Mouse (Mus musculus): Measurements from ENCODE around the gene Figla. TPM values are rescaled to one million over a fixed set of nuclear protein-coding genes. Genes with fewer than 3 reads are reported as not detected.

The Figla gene
- polyA plus RNA-seq, 1 experiment from 2014 or later, result not detected

- WGBS, result 0% methylated on average over 1 of the region's 1 CpGs
- Histone ChIP-seq H3K4me3 (ENCODE audit: low read depth, low read length) (no peak overlapping the region), H3K36me3 (ENCODE audit: control insufficient read depth, insufficient read depth, low read length) (no peaks in the 10 kb centered on the region), H3K27ac (ENCODE audit: low read depth) (no peak overlapping the region), H3K4me2 (ENCODE audit: low read length) (no peak overlapping the region), H3K27me3 (replicated peaks; ENCODE audit: control insufficient read depth, insufficient read depth, low read length) (no peaks in the 10 kb centered on the region), H3K9me3 (ENCODE audit: control insufficient read depth, low read length) (no peaks in the 10 kb centered on the region), H3K4me1 (replicated peaks; ENCODE audit: control insufficient read depth, insufficient read depth, low read length) (no peaks in the 10 kb centered on the region), H3K9ac (ENCODE audit: low read length) (no peak overlapping the region)
- no peak for DNase-seq (ENCODE audit: low spot score)
- ATAC-seq (replicated peaks; ENCODE audit: low FRiP score, low TSS enrichment, low read depth), result no peak
These were observed 42.5 kb downstream of the Figla start for GRCm38 (mm10) chr6:86058475-86058874.

- WGBS, result 33% methylated on average over 7 of the region's 7 CpGs
- Histone ChIP-seq H3K4me2 (ENCODE audit: low read length) (no peak overlapping the region), H3K9me3 (ENCODE audit: control insufficient read depth, low read length) (no peaks in the 10 kb centered on the region), H3K36me3 (ENCODE audit: control insufficient read depth, insufficient read depth, low read length) (no peaks in the 10 kb centered on the region), H3K4me1 (replicated peaks; ENCODE audit: control insufficient read depth, insufficient read depth, low read length) (peaks cover under 1% of the 10 kb centered on the region; the same call in 1 of the 2 replicates), H3K27me3 (replicated peaks; ENCODE audit: control insufficient read depth, insufficient read depth, low read length) (no peaks in the 10 kb centered on the region), H3K27ac (ENCODE audit: low read depth) (no peak overlapping the region), H3K4me3 (ENCODE audit: low read depth, low read length) (no peak overlapping the region), H3K9ac (ENCODE audit: low read length) (no peak overlapping the region)
- 0 out of 2 replicates have a peak, but pooled peaks have one; percentile 43 for ATAC-seq (replicated peaks; ENCODE audit: low FRiP score, low TSS enrichment, low read depth)
- DNase-seq (ENCODE audit: low spot score), result no peak
These were observed 43.3 kb downstream of the Figla start for GRCm38 (mm10) chr6:86059151-86059853.

- Histone ChIP-seq H3K27me3 (replicated peaks; ENCODE audit: control insufficient read depth, insufficient read depth, low read length) (no peaks in the 10 kb centered on the region), H3K4me2 (ENCODE audit: low read length) (no peak overlapping the region), H3K27ac (ENCODE audit: low read depth) (no peak overlapping the region), H3K36me3 (ENCODE audit: control insufficient read depth, insufficient read depth, low read length) (no peaks in the 10 kb centered on the region), H3K4me3 (ENCODE audit: low read depth, low read length) (no peak overlapping the region), H3K4me1 (replicated peaks; ENCODE audit: control insufficient read depth, insufficient read depth, low read length) (peaks cover 6% of the 10 kb centered on the region; the same call in 1 of the 2 replicates), H3K9ac (ENCODE audit: low read length) (no peak overlapping the region), H3K9me3 (ENCODE audit: control insufficient read depth, low read length) (no peaks in the 10 kb centered on the region)
- WGBS, result 93% methylated on average over 3 of the region's 3 CpGs
- DNase-seq (ENCODE audit: low spot score) (no peak), ATAC-seq (replicated peaks; ENCODE audit: low FRiP score, low TSS enrichment, low read depth) (no peak)
These were observed 44.2 kb downstream of the Figla start for GRCm38 (mm10) chr6:86060170-86060569.

GRCm38 (mm10) chr6:86062226-86062625, 46.3 kb downstream of the Figla start:
- no peak overlapping the region for H3K9ac ChIP-seq (ENCODE audit: low read length)
- H3K4me1 ChIP-seq (replicated peaks; ENCODE audit: control insufficient read depth, insufficient read depth, low read length), result peaks cover 6% of the 10 kb centered on the region; the same call in 1 of the 2 replicates
- ATAC-seq (replicated peaks; ENCODE audit: low FRiP score, low TSS enrichment, low read depth) (no peak), DNase-seq (ENCODE audit: low spot score) (no peak)
- H3K27ac ChIP-seq (ENCODE audit: low read depth), result no peak overlapping the region
- H3K4me2 ChIP-seq (ENCODE audit: low read length), result no peak overlapping the region
- H3K27me3 ChIP-seq (replicated peaks; ENCODE audit: control insufficient read depth, insufficient read depth, low read length), result no peaks in the 10 kb centered on the region
- no peaks in the 10 kb centered on the region for H3K9me3 ChIP-seq (ENCODE audit: control insufficient read depth, low read length)
- no peak overlapping the region for H3K4me3 ChIP-seq (ENCODE audit: low read depth, low read length)
- WGBS, result 53% methylated on average over 5 of the region's 5 CpGs
- H3K36me3 ChIP-seq (ENCODE audit: control insufficient read depth, insufficient read depth, low read length), result no peaks in the 10 kb centered on the region

- ATAC-seq (replicated peaks; ENCODE audit: low FRiP score, low TSS enrichment, low read depth), result no peak
- Histone ChIP-seq H3K4me2 (ENCODE audit: low read length) (no peak overlapping the region), H3K4me3 (ENCODE audit: low read depth, low read length) (no peak overlapping the region), H3K9ac (ENCODE audit: low read length) (no peak overlapping the region), H3K4me1 (replicated peaks; ENCODE audit: control insufficient read depth, insufficient read depth, low read length) (peaks cover 6% of the 10 kb centered on the region; the same call in 1 of the 2 replicates), H3K36me3 (ENCODE audit: control insufficient read depth, insufficient read depth, low read length) (no peaks in the 10 kb centered on the region), H3K27me3 (replicated peaks; ENCODE audit: control insufficient read depth, insufficient read depth, low read length) (no peaks in the 10 kb centered on the region), H3K27ac (ENCODE audit: low read depth) (no peak overlapping the region), H3K9me3 (ENCODE audit: control insufficient read depth, low read length) (no peaks in the 10 kb centered on the region)
- 93% methylated on average over 2 of the region's 2 CpGs for WGBS
- no peak for DNase-seq (ENCODE audit: low spot score)
These were observed 46.7 kb downstream of the Figla start for GRCm38 (mm10) chr6:86062684-86063083.

- H3K27ac ChIP-seq (ENCODE audit: low read depth), result no peak overlapping the region
- no peak overlapping the region for H3K4me2 ChIP-seq (ENCODE audit: low read length)
- peaks cover 6% of the 10 kb centered on the region; the same call in 1 of the 2 replicates for H3K4me1 ChIP-seq (replicated peaks; ENCODE audit: control insufficient read depth, insufficient read depth, low read length)
- ATAC-seq (replicated peaks; ENCODE audit: low FRiP score, low TSS enrichment, low read depth) (no peak), DNase-seq (ENCODE audit: low spot score) (no peak)
- H3K9ac ChIP-seq (ENCODE audit: low read length), result no peak overlapping the region
- H3K4me3 ChIP-seq (ENCODE audit: low read depth, low read length), result no peak overlapping the region
- H3K9me3 ChIP-seq (ENCODE audit: control insufficient read depth, low read length), result no peaks in the 10 kb centered on the region
- no peaks in the 10 kb centered on the region for H3K36me3 ChIP-seq (ENCODE audit: control insufficient read depth, insufficient read depth, low read length)
- no peaks in the 10 kb centered on the region for H3K27me3 ChIP-seq (replicated peaks; ENCODE audit: control insufficient read depth, insufficient read depth, low read length)
- 39% methylated on average over 6 of the region's 6 CpGs for WGBS
These were observed 48.5 kb downstream of the Figla start for GRCm38 (mm10) chr6:86064318-86065016.

- Histone ChIP-seq H3K4me3 (ENCODE audit: low read depth, low read length) (no peak overlapping the region), H3K9me3 (ENCODE audit: control insufficient read depth, low read length) (no peaks in the 10 kb centered on the region), H3K4me2 (ENCODE audit: low read length) (no peak overlapping the region), H3K4me1 (replicated peaks; ENCODE audit: control insufficient read depth, insufficient read depth, low read length) (peaks cover 6% of the 10 kb centered on the region; the same call in 1 of the 2 replicates), H3K9ac (ENCODE audit: low read length) (no peak overlapping the region), H3K27me3 (replicated peaks; ENCODE audit: control insufficient read depth, insufficient read depth, low read length) (no peaks in the 10 kb centered on the region), H3K36me3 (ENCODE audit: control insufficient read depth, insufficient read depth, low read length) (no peaks in the 10 kb centered on the region), H3K27ac (ENCODE audit: low read depth) (no peak overlapping the region)
- DNase-seq (ENCODE audit: low spot score) (no peak), ATAC-seq (replicated peaks; ENCODE audit: low FRiP score, low TSS enrichment, low read depth) (no peak)
- WGBS, result 83% methylated on average over 6 of the region's 6 CpGs
These were observed 50.8 kb downstream of the Figla start for GRCm38 (mm10) chr6:86066727-86067126.

GRCm38 (mm10) chr6:86067145-86067544, 51.2 kb downstream of the Figla start:
- H3K27me3 ChIP-seq (replicated peaks; ENCODE audit: control insufficient read depth, insufficient read depth, low read length), result no peaks in the 10 kb centered on the region
- H3K4me3 ChIP-seq (ENCODE audit: low read depth, low read length), result no peak overlapping the region
- 66% methylated on average over 5 of the region's 5 CpGs for WGBS
- H3K4me2 ChIP-seq (ENCODE audit: low read length), result no peak overlapping the region
- H3K4me1 ChIP-seq (replicated peaks; ENCODE audit: control insufficient read depth, insufficient read depth, low read length), result peaks cover 6% of the 10 kb centered on the region; the same call in 1 of the 2 replicates
- no peak overlapping the region for H3K27ac ChIP-seq (ENCODE audit: low read depth)
- H3K9ac ChIP-seq (ENCODE audit: low read length), result no peak overlapping the region
- no peaks in the 10 kb centered on the region for H3K9me3 ChIP-seq (ENCODE audit: control insufficient read depth, low read length)
- no peak for DNase-seq (ENCODE audit: low spot score)
- no peak for ATAC-seq (replicated peaks; ENCODE audit: low FRiP score, low TSS enrichment, low read depth)
- H3K36me3 ChIP-seq (ENCODE audit: control insufficient read depth, insufficient read depth, low read length), result no peaks in the 10 kb centered on the region

Data from intestine, embryonic 14.5 days (tissue).